Mouse (Mus musculus) bone marrow, adult 2 months (tissue): ENCODE results near the gene Bcl6b.

Source experiments
- CTCF ChIP-seq: fragments of 200-500 bp; IDR thresholded peaks from 2 replicates; pipeline ENCODE4 v1.5.1; 2011; ENCODE audit warnings: low read length, control low read depth; ENCODE audit not compliant: control insufficient read depth, insufficient read depth
- POLR2A ChIP-seq: fragments of 200-500 bp; IDR thresholded peaks from 2 replicates; pipeline ENCODE4 v1.6.1; 2011; ENCODE audit warnings: low read depth, mild to moderate bottlenecking, control low read depth, low read length, borderline replicate concordance; ENCODE audit not compliant: control insufficient read depth

- TF ChIP-seq CTCF (no peak), POLR2A (no peak)
Observed at GRCm38 (mm10) chr11:70242591-70242990, 13.0 kb upstream of the Bcl6b start.
